Mouse (Mus musculus): ENCODE data around the gene Cptp. TPM values are rescaled to one million over a fixed set of nuclear protein-coding genes. Genes with fewer than 3 reads are reported as not detected.
A peak's percentile ranks its signal among the peaks of the same experiment; 100 is the strongest.

Cptp gene
- 25.6 and 29.1 TPM in 2 replicates for polyA plus RNA-seq (2015; fragmentation: Nextera tagmentation; extraction: Ambion mirVana)

DNA sequence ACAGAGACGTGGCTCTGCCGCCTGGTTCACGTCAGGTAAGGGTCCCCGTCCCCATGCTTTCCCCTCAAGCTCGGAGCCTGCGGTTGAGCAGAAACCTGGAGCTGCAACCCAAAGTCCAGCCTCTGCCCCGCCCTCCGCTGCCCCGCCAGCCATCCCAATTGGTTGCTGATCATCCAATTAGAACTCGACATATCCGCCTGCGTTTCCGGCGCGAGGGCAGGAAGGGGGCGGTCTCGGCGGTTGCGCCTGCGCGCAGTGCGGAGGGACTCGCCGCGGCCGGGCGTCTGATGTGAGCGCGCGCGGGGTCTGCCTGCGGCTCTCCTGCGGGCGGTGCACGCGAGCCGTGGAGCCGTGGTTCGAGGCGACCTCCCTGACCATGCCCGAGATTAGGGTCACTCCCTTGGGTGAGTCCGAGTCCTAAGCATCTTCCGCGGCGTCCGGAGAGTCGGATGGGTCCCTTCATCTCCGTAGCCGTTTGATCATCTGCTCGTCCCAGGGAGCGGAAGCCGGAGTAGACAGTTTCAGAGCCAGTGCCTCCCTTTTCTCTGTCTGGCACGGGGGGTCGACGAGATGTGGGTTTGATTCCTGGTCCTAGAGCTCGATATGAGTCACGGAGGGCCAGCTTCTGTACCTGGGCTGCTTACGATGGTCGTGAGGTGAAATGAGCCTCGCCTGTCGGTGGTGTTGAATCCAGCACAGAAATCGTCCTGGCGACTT lies at the start of gene Cptp, which contains the start of gene Ints11:
Gene Cptp (minus strand): TSS at position 124 of the 717 bp plus-strand sequence.
Gene Ints11 (plus strand): TSS at position 230 of the 717 bp plus-strand sequence.
- H3K4me1 ChIP-seq (replicated peaks): peaks cover 19% of the 10 kb centered on the region
- ATAC-seq (ENCODE audit: low FRiP score, low read depth): peak; percentile 98
- H3K27ac ChIP-seq (replicated peaks): peak within 1 kb of the TSS; percentile 63
- H3K4me2 ChIP-seq: peak within 1 kb of the TSS; percentile 76
- peaks cover 39% of the 10 kb centered on the region for H3K36me3 ChIP-seq
- under 1% methylated on average over 63 of the region's 63 CpGs for WGBS
- no peaks in the 10 kb centered on the region for H3K27me3 ChIP-seq
- peak within 1 kb of the TSS; percentile 79 for H3K9ac ChIP-seq
- no peaks in the 10 kb centered on the region for H3K9me3 ChIP-seq
- peak within 1 kb of the TSS; percentile 74 for H3K4me3 ChIP-seq

GRCm38 (mm10) chr4:155908751-155909150 lies 39.5 kb upstream of the Cptp start:
- Histone ChIP-seq H3K9ac (no peak overlapping the region), H3K4me2 (no peak overlapping the region), H3K4me3 (no peak overlapping the region), H3K27ac (replicated peaks) (no peak overlapping the region), H3K27me3 (no peaks in the 10 kb centered on the region), H3K4me1 (replicated peaks) (no peaks in the 10 kb centered on the region), H3K9me3 (no peaks in the 10 kb centered on the region), H3K36me3 (peaks cover 34% of the 10 kb centered on the region)
- no peak for ATAC-seq (ENCODE audit: low FRiP score, low read depth)
- WGBS: 94% methylated on average over 4 of the region's 4 CpGs

GRCm38 (mm10) chr4:155908281-155908680 lies 39.0 kb upstream of the Cptp start:
- WGBS: 80% methylated on average over 7 of the region's 7 CpGs
- no peak for ATAC-seq (ENCODE audit: low FRiP score, low read depth)

GRCm38 (mm10) chr4:155907003-155907402 lies 37.8 kb upstream of the Cptp start:
- H3K4me1 ChIP-seq (replicated peaks): no peaks in the 10 kb centered on the region
- H3K9me3 ChIP-seq: no peaks in the 10 kb centered on the region
- H3K9ac ChIP-seq: no peak overlapping the region
- H3K4me2 ChIP-seq: no peak overlapping the region
- H3K27me3 ChIP-seq: no peaks in the 10 kb centered on the region
- H3K4me3 ChIP-seq: no peak overlapping the region
- ATAC-seq (ENCODE audit: low FRiP score, low read depth): no peak
- H3K27ac ChIP-seq (replicated peaks): no peak overlapping the region
- WGBS: 84% methylated on average over 11 of the region's 11 CpGs
- H3K36me3 ChIP-seq: peaks cover 52% of the 10 kb centered on the region

More at GRCm38 (mm10) chr4:155908281-155908680, 39.0 kb upstream of the Cptp start:
- Histone ChIP-seq H3K9me3 (no peaks in the 10 kb centered on the region), H3K4me2 (no peak overlapping the region), H3K4me1 (replicated peaks) (no peaks in the 10 kb centered on the region), H3K27ac (replicated peaks) (no peak overlapping the region), H3K9ac (no peak overlapping the region), H3K36me3 (peaks cover 39% of the 10 kb centered on the region), H3K27me3 (no peaks in the 10 kb centered on the region), H3K4me3 (no peak overlapping the region)

- Histone ChIP-seq H3K4me3 (no peak overlapping the region), H3K4me1 (replicated peaks) (no peaks in the 10 kb centered on the region), H3K9me3 (no peaks in the 10 kb centered on the region), H3K9ac (no peak overlapping the region), H3K27ac (replicated peaks) (no peak overlapping the region), H3K36me3 (peaks cover 61% of the 10 kb centered on the region), H3K4me2 (no peak overlapping the region), H3K27me3 (no peaks in the 10 kb centered on the region)
- WGBS: 88% methylated on average over 9 of the region's 9 CpGs
- ATAC-seq (ENCODE audit: low FRiP score, low read depth): no peak
Observed at GRCm38 (mm10) chr4:155906125-155906524, 36.9 kb upstream of the Cptp start.

- Histone ChIP-seq H3K4me2 (no peak overlapping the region), H3K27me3 (no peaks in the 10 kb centered on the region)
- no peak for ATAC-seq (ENCODE audit: low FRiP score, low read depth)
Observed at GRCm38 (mm10) chr4:155905634-155906033, 36.4 kb upstream of the Cptp start.

GRCm38 (mm10) chr4:155904318-155905102 lies 35.3 kb upstream of the Cptp start:
- Histone ChIP-seq H3K4me1 (replicated peaks) (no peaks in the 10 kb centered on the region), H3K9ac (no peak overlapping the region), H3K9me3 (no peaks in the 10 kb centered on the region), H3K4me2 (no peak overlapping the region), H3K36me3 (peaks cover 77% of the 10 kb centered on the region), H3K27ac (replicated peaks) (no peak overlapping the region), H3K4me3 (no peak overlapping the region), H3K27me3 (no peaks in the 10 kb centered on the region)
- 93% methylated on average over 13 of the region's 13 CpGs for WGBS
- ATAC-seq (ENCODE audit: low FRiP score, low read depth): no peak

More at GRCm38 (mm10) chr4:155905634-155906033, 36.4 kb upstream of the Cptp start:
- peaks cover 65% of the 10 kb centered on the region for H3K36me3 ChIP-seq
- no peak overlapping the region for H3K27ac ChIP-seq (replicated peaks)
- no peaks in the 10 kb centered on the region for H3K4me1 ChIP-seq (replicated peaks)
- H3K9me3 ChIP-seq: no peaks in the 10 kb centered on the region
- H3K9ac ChIP-seq: no peak overlapping the region
- no peak overlapping the region for H3K4me3 ChIP-seq
- 88% methylated on average over 13 of the region's 13 CpGs for WGBS

DNA sequence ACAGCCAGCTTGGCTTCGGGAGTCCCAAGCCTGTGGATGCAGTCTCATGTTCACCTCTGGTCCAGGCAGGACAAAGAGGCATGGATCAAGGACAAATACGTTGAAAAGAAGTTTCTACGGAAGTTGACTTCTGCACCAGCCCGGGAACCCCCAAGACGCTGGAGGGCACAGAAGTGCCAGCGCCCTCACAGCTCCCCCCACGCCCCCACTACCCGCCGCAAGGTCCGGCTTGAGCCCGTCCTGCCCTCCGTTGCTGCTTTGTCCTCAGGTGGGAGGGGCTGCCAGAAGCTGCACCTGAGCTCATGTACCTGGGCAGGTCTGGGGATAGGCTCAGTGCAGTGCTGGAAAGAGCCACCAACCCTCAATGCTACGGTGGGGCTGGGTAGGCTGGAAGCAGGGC lies 34.0 kb upstream of the Cptp start:
- no peak overlapping the region for H3K4me2 ChIP-seq
- no peaks in the 10 kb centered on the region for H3K27me3 ChIP-seq
- H3K36me3 ChIP-seq: peaks cover 89% of the 10 kb centered on the region
- WGBS: 96% methylated on average over 13 of the region's 13 CpGs
- no peaks in the 10 kb centered on the region for H3K9me3 ChIP-seq
- no peak overlapping the region for H3K9ac ChIP-seq
- ATAC-seq (ENCODE audit: low FRiP score, low read depth): no peak
- no peaks in the 10 kb centered on the region for H3K4me1 ChIP-seq (replicated peaks)
- H3K27ac ChIP-seq (replicated peaks): no peak overlapping the region
- no peak overlapping the region for H3K4me3 ChIP-seq

DNA sequence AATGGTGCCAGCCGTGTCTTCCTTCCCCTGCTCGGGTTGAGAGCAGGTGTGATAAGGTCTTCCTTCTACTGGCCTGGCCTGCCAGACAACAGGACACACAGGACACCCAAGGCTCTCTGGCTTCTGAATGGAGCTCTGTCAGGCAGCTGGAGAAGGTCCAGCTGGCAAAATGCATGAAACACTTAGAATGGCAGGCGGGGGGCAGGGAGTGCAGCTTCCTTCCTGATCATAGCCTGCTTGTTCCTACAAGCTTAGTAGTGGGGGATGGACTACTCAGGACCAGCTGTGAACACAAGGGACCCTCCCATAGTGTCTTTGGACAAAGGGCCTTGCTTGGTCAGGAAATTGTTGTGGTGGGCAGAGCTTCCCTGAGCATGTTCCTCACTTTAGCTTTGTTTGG lies 32.0 kb upstream of the Cptp start:
- ATAC-seq (ENCODE audit: low FRiP score, low read depth): peak; percentile 39; the same call in 1 of the 2 replicates
- H3K27me3 ChIP-seq: no peaks in the 10 kb centered on the region
- H3K27ac ChIP-seq (replicated peaks): no peak overlapping the region
- no peak overlapping the region for H3K9ac ChIP-seq
- whole genome bisulfite sequencing: 77% methylated on average over 3 of the region's 3 CpGs
- no peaks in the 10 kb centered on the region for H3K9me3 ChIP-seq
- no peak overlapping the region for H3K4me3 ChIP-seq
- H3K36me3 ChIP-seq: peaks cover 93% of the 10 kb centered on the region
- no peak overlapping the region for H3K4me2 ChIP-seq
- no peaks in the 10 kb centered on the region for H3K4me1 ChIP-seq (replicated peaks)

DNA sequence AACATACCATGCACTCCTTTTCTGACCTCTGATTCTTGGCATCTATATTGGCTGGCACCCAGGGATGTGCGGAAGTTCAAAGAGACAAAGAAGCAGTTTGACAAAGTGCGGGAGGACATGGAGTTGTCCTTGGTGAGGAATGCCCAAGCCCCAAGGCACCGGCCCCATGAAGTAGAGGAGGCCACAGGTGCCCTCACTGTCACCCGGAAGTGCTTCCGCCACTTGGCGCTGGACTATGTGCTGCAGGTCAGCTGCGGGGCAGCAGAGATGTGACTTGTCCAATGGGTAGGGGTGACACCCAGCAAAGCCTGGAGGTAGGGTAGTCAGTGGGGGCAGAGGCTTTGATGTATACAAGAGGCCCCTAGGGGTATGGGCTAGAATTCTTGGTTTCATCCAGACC lies 30.1 kb upstream of the Cptp start:
- Histone ChIP-seq H3K27ac (replicated peaks) (no peak overlapping the region), H3K9ac (no peak overlapping the region), H3K9me3 (no peaks in the 10 kb centered on the region), H3K4me1 (replicated peaks) (peaks cover 17% of the 10 kb centered on the region), H3K36me3 (peaks cover 80% of the 10 kb centered on the region), H3K4me3 (no peak overlapping the region), H3K27me3 (no peaks in the 10 kb centered on the region), H3K4me2 (no peak overlapping the region)
- WGBS: 93% methylated on average over 7 of the region's 7 CpGs
- no peak for ATAC-seq (ENCODE audit: low FRiP score, low read depth)

DNA sequence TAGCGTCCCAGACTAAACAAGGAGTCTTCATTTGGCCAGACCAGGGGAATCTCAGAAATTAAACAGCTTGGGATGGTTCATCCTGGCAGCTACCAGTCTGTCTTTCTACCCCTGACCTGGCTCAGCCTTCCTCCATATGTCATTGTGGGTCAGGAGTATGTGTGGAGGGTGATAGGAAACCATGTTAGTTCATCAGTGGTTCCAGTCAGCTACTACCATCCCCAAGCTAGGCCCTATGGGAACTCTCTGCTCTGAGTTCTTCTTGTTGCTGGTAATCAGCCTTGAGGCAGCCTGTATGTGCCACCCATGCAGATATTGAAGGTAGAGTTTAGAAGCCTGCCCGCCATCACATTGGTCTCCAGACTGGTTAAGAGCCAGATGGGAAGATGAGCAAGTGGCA lies 29.1 kb upstream of the Cptp start:
- no peak overlapping the region for H3K4me2 ChIP-seq
- no peaks in the 10 kb centered on the region for H3K27me3 ChIP-seq
- no peak overlapping the region for H3K27ac ChIP-seq (replicated peaks)
- 91% methylated on average over 2 of the region's 2 CpGs for WGBS
- H3K4me3 ChIP-seq: no peak overlapping the region
- no peak for ATAC-seq (ENCODE audit: low FRiP score, low read depth)
- no peaks in the 10 kb centered on the region for H3K9me3 ChIP-seq
- no peak overlapping the region for H3K9ac ChIP-seq
- H3K4me1 ChIP-seq (replicated peaks): peaks cover 28% of the 10 kb centered on the region
- H3K36me3 ChIP-seq: peaks cover 69% of the 10 kb centered on the region

DNA sequence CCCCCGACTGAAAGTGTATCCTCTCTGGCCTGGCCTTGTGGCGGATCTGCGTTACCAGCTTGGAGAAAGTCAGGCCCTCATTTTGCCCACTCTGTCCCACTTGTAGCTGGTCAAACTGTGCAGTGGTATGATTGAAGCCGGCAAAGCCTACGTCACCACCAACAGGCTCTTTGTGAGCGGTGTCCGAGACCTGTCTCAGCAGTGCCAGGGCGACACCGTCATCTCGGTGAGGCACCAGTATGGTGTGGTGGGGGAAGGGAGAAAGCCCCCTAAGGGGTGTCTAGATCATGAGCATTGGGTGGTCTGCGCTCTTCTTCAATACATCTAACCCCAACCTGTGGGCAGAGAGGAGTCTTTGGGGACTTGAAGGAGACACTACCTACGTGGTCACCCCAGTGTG lies 27.2 kb upstream of the Cptp start:
- Histone ChIP-seq H3K9ac (no peak overlapping the region), H3K9me3 (no peaks in the 10 kb centered on the region), H3K27ac (replicated peaks) (no peak overlapping the region), H3K27me3 (no peaks in the 10 kb centered on the region), H3K4me1 (replicated peaks) (peaks cover 34% of the 10 kb centered on the region), H3K4me3 (no peak overlapping the region), H3K4me2 (no peak overlapping the region), H3K36me3 (peaks cover 51% of the 10 kb centered on the region)
- ATAC-seq (ENCODE audit: low FRiP score, low read depth): no peak
- WGBS: 97% methylated on average over 12 of the region's 12 CpGs
